10 mouse cellular contexts compared by ENCODE assay signal in the genomic region with DNA sequence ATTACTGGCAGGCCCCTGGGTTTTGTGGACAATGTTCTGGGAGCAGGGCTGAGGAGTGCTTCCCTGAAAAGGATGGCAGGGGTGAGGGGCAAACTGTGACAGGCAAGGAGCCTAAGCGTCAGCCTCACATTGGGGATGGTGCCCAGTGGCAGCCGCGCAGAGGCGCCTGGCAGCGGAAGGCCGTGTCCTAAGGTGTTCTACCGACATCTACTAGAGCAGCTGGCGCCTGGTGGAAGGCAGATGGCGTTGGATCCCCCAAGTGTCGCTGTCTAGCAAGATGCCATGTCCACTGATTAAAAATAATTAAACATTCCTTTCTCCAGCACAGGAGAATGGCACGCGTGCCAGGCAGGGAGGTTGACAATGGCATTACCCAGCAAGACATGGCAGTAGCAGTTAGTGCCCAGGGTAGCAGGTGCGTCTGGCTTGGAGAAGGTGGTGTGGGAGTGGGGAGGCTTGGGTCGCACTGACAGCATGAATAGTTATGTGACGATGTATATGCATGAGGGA.
A peak's percentile ranks its signal among the peaks of the same experiment; 100 is the strongest.
DNase-seq lines count a peak whose midpoint lies in the region; ATAC-seq lines count a peak whose summit lies in the region.
"Had no signal": no experiment of that assay in that cellular context is flagged by ENCODE, and none has a peak within 500 bp of the region (broad histone marks: within the 10 kb centered on the region; RNA-seq: fewer than 3 reads in every experiment).

No protein-coding gene starts in this region.

- ATAC-seq in cerebellum, adult (ENCODE audit: insufficient number of reproducible peaks, low FRiP score, low TSS enrichment), result no peak
- ATAC-seq in forebrain, embryonic 14.5 days, result peak; percentile 90
- ATAC-seq in midbrain, embryonic 11.5 days (ENCODE audit: low FRiP score), result peak; percentile 52

- H3K36me3 ChIP-seq in forebrain, embryonic 14.5 days (ENCODE audit: control insufficient read depth, insufficient read depth, low read length), result no peaks in the 10 kb centered on the region
- H3K36me3 ChIP-seq in midbrain, embryonic 11.5 days (ENCODE audit: control insufficient read depth, insufficient read depth, low read length), result no peaks in the 10 kb centered on the region
- H3K36me3 ChIP-seq: liver, embryonic 15.5 days had no signal

- H3K27me3 ChIP-seq in forebrain, embryonic 14.5 days (replicated peaks; ENCODE audit: control insufficient read depth, insufficient read depth, low read length), result no peaks in the 10 kb centered on the region
- peaks cover 5% of the 10 kb centered on the region; the same call in 1 of the 2 replicates for H3K27me3 ChIP-seq in midbrain, embryonic 11.5 days (ENCODE audit: control insufficient read depth, insufficient read depth, low read length)

- H3K9me3 ChIP-seq in forebrain, embryonic 14.5 days (replicated peaks; ENCODE audit: control insufficient read depth, low read length), result no peaks in the 10 kb centered on the region
- H3K9me3 ChIP-seq in midbrain, embryonic 11.5 days (ENCODE audit: control insufficient read depth, low read length), result no peaks in the 10 kb centered on the region
- H3K9me3 ChIP-seq: liver, embryonic 15.5 days had no signal

- peaks cover 33% of the 10 kb centered on the region for H3K4me1 ChIP-seq in forebrain, embryonic 14.5 days (ENCODE audit: control insufficient read depth, insufficient read depth, low read length)
- H3K4me1 ChIP-seq in midbrain, embryonic 11.5 days (ENCODE audit: control insufficient read depth, insufficient read depth, low read length), result peaks cover 26% of the 10 kb centered on the region
- H3K4me1 ChIP-seq: liver, embryonic 15.5 days had no signal

- DNase-seq in cerebellum, postnatal 10 days, result peak; percentile 90 to 93
- peak; percentile 89 for DNase-seq in left cerebral cortex, postnatal 4 days
- no peak for DNase-seq in left cerebral cortex, adult 8-10 months (ENCODE audit: low spot score in 2 of 2)
- DNase-seq in forebrain, embryonic 14.5 days (ENCODE audit: low spot score), result peak; percentile 87
- peak; percentile 95 for DNase-seq in midbrain, embryonic 11.5 days (ENCODE audit: low spot score, missing footprints)
- DNase-seq in B cell, adult 2 months, result no peak
- DNase-seq in adrenal gland, adult 8-10 months, result no peak
- DNase-seq: thymus, postnatal 14 days had no signal

- peak overlapping the region; percentile 72 for H3K27ac ChIP-seq in forebrain, embryonic 14.5 days (ENCODE audit: low read depth, low read length)
- peak overlapping the region; percentile 78 for H3K27ac ChIP-seq in midbrain, embryonic 11.5 days (ENCODE audit: low read depth, low read length)
- H3K27ac ChIP-seq: liver, embryonic 15.5 days had no signal

- no peak overlapping the region for H3K4me3 ChIP-seq in forebrain, embryonic 14.5 days (ENCODE audit: low read depth, low read length)
- H3K4me3 ChIP-seq in midbrain, embryonic 11.5 days (ENCODE audit: low read depth, low read length), result no peak overlapping the region
- H3K4me3 ChIP-seq: liver, embryonic 15.5 days had no signal

- 17% methylated on average over 15 of the region's 15 CpGs for WGBS in forebrain, embryonic 14.5 days
- WGBS in midbrain, embryonic 11.5 days, result 13% methylated on average over 15 of the region's 15 CpGs

- H3K4me2 ChIP-seq in forebrain, embryonic 14.5 days (ENCODE audit: low read length), result peak overlapping the region; percentile 36
- H3K4me2 ChIP-seq in midbrain, embryonic 11.5 days, result peak overlapping the region; percentile 37
- H3K4me2 ChIP-seq: liver, embryonic 15.5 days had no signal

- 0 out of 2 replicates have a peak overlapping the region, but pooled peaks have one; percentile 17 for H3K9ac ChIP-seq in forebrain, embryonic 14.5 days (ENCODE audit: low read length)
- H3K9ac ChIP-seq in midbrain, embryonic 11.5 days (ENCODE audit: low read length), result no peak overlapping the region
- H3K9ac ChIP-seq: liver, embryonic 15.5 days had no signal

- intact Hi-C loops in left cerebral cortex, postnatal 4 days (cut with DNase I), result no loop called here

Comparison
In these comparisons a context has a peak if more than half of its experiments do, and no peak if none do; other contexts are left out.
1. DNase-seq: peak in cerebellum, postnatal 10 days (2 of 2), left cerebral cortex, postnatal 4 days (single experiment), forebrain, embryonic 14.5 days (single experiment) and midbrain, embryonic 11.5 days (single experiment); none in left cerebral cortex, adult 8-10 months (0 of 2), B cell, adult 2 months (0 of 2) and adrenal gland, adult 8-10 months (single experiment).